Mouse (Mus musculus) activated CD4-positive, CD25-positive, alpha-beta regulatory T cell, adult 9 weeks (primary cell): ENCODE data around the gene Yju2. TPM values are rescaled to one million over a fixed set of nuclear protein-coding genes. Genes with fewer than 3 reads are reported as not detected.

Experiments used
- polyA plus RNA-seq: library from polyadenylated mRNA; unstranded; fragments of 100-300 nt; shearing (Covaris generic); gene quantifications from one replicate; pipeline ENCODE4 v1.2.1, GENCODE M21; 2017

The Yju2 gene
- polyA plus RNA-seq, result 32.8 TPM

DNA sequence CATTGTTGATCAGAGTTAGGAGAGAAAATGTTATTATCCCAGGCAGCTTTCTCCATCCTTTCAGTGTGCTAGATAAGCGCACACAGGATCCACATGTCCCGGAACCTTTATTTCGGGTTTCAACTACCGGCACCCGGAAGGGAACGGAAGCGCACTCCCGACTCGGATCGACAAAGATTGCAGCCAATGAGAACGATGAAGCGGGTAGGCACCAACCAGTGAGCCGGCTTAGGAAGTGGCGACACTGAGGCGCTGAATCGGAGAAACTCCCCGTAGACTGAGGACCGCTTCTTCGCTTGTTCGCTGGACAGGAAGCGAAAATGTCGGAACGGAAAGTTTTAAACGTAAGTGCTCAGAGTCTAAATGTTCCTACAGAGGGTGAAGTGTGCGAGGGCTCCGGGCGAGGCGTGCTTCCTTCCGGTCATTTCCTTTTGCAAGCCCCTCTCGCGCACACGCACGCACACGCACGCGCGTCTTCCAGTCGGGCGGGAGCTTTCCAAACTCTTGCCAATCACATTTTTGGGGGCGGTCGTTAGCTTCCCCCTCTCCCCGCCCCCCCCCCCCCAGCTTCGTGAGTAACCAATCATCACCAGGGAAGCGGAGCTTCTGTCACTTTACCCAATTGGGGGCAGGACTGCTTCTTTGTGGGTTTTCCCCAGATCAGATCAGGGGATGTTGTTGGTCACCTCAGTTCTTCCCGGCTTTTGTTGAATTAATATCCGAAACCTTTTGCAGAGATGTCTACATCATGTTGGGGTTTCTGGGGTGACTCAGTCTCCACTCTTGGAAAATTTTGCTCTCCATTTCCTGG is at the start of gene Yju2:
TSS of gene Yju2 (plus strand) at position 182 of the 811 bp plus-strand sequence.

GRCm38 (mm10) chr17:55949400-55949799 is 9.5 kb upstream of the Yju2 start, which contains the start of gene Zfp119b:
Gene Zfp119b, minus strand, starts transcription at chr17:55949500.

GRCm38 (mm10) chr17:55952447-55953027 is 6.4 kb upstream of the Yju2 start, which contains the start of gene Ebi3:
Gene Ebi3, plus strand, starts transcription at chr17:55952640.

GRCm38 (mm10) chr17:55969966-55970891 is 11.3 kb downstream of the Yju2 start, which contains the start of gene Shd:
Gene Shd, plus strand, starts transcription at chr17:55970467.

GRCm38 (mm10) chr17:55986030-55986961 is 27.4 kb downstream of the Yju2 start, which contains the start of gene Fsd1:
Gene Fsd1, plus strand, starts transcription at chr17:55986509.

DNA sequence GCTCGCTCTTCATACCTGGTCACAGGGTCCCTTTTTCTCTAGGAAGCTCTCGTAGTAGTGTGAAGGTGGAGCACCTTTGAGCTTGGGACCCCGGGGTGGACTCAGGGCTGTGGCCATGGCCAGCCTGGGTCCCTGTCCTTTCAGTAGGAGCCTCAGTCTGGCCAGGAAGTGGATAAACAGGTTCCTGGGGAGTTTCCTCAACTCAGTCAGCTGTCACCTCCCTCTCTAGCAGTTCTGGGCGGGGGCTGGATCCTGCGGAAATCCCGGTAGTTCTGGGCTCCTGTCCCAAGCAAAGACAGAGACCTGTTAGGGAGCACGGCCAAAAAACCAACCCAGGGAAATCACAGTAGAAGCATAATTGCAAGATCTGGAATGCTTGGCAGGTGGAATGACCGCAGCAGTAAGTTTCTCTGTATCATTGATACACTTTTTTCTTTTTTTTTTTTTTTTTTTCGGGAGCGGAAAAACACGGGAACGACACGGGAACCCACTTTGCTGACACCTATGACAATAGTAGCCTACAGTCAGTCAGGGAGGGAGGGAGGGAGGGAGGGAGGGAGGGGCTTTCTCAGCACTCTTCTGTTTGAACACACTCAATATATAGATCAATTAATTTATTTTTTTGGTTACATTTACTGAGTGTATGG is 46.6 kb downstream of the Yju2 start, which contains the start of the genes Stap2 and Mpnd:
TSS of gene Stap2 (minus strand) at position 170 of the 647 bp plus-strand sequence.
TSS of gene Mpnd (plus strand) at position 297 of the 647 bp plus-strand sequence.

Other genes with a start within 250 kb of the Yju2 start
- gene Pot1b, start 246.5 kb upstream of the Yju2 start, polyA plus RNA-seq, result 24.7 TPM
- gene Adgre4, start 209.1 kb upstream of the Yju2 start, polyA plus RNA-seq, result 1.1 TPM
- 23.6 TPM for gene Zfp119a, start 80.2 kb upstream of the Yju2 start, polyA plus RNA-seq
- gene Zfp959, start 67.0 kb upstream of the Yju2 start, polyA plus RNA-seq, result 29.5 TPM
- gene Zfp119b, start 9.6 kb upstream of the Yju2 start, polyA plus RNA-seq, result 11.9 TPM
- 82.9 TPM for gene Ebi3, start 6.5 kb upstream of the Yju2 start, polyA plus RNA-seq
- gene Shd, start 11.4 kb downstream of the Yju2 start, polyA plus RNA-seq, result not detected
- not detected for gene Fsd1, start 27.4 kb downstream of the Yju2 start, polyA plus RNA-seq
- 0.49 TPM for gene Stap2, start 46.5 kb downstream of the Yju2 start, polyA plus RNA-seq
- 36.2 TPM for gene Mpnd, start 46.6 kb downstream of the Yju2 start, polyA plus RNA-seq
- gene Sh3gl1, start 77.5 kb downstream of the Yju2 start, polyA plus RNA-seq, result 164 TPM
- gene Chaf1a, start 81.3 kb downstream of the Yju2 start, polyA plus RNA-seq, result 1.2 TPM
- gene Ubxn6, start 115.9 kb downstream of the Yju2 start, polyA plus RNA-seq, result 75.5 TPM
- 139 TPM for gene Hdgfl2, start 120.5 kb downstream of the Yju2 start, polyA plus RNA-seq
- gene Plin4, start 150.7 kb downstream of the Yju2 start, polyA plus RNA-seq, result not detected
- gene Plin5, start 158.5 kb downstream of the Yju2 start, polyA plus RNA-seq, result not detected
- not detected for gene Lrg1, start 162.9 kb downstream of the Yju2 start, polyA plus RNA-seq
- not detected for gene Sema6b, start 181.2 kb downstream of the Yju2 start, polyA plus RNA-seq
- gene Tnfaip8l1, start 203.4 kb downstream of the Yju2 start, polyA plus RNA-seq, result 34.1 TPM
- 60.7 TPM for gene Mydgf, start 224.8 kb downstream of the Yju2 start, polyA plus RNA-seq